Mouse (Mus musculus) embryonic facial prominence, embryonic 13.5 days (tissue): ENCODE data around the gene Gm45753. TPM values are rescaled to one million over a fixed set of nuclear protein-coding genes. Genes with fewer than 3 reads are reported as not detected.

Experiments
- ATAC-seq: fragments of 200-750 bp; cut with Nextera tagmentation; 2 replicates; pipeline ENCODE4 v1.8.0; 2017; ENCODE audit warnings: low read depth; ENCODE audit not compliant: insufficient number of reproducible peaks, insufficient read depth, low FRiP score, low TSS enrichment
- H3K27ac ChIP-seq: fragments of 300-500 bp; sonication (generic); 2 replicates; pipeline ENCODE4 v1.5.1; 2015; ENCODE audit warnings: moderate library complexity, mild to moderate bottlenecking, inconsistent platforms
- H3K27me3 ChIP-seq: fragments of 300-500 bp; sonication (generic); 2 replicates; pipeline ENCODE4 v1.6.1; 2015; ENCODE audit warnings: mild to moderate bottlenecking, inconsistent platforms
- H3K36me3 ChIP-seq: fragments of 300-500 bp; sonication (generic); 2 replicates; pipeline ENCODE4 v1.6.1; 2015; ENCODE audit warnings: mild to moderate bottlenecking, inconsistent platforms
- H3K4me1 ChIP-seq: fragments of 300-500 bp; sonication (generic); 2 replicates; pipeline ENCODE4 v1.6.1; 2015; ENCODE audit warnings: inconsistent platforms
- H3K4me2 ChIP-seq: fragments of 300-500 bp; sonication (generic); 2 replicates; pipeline ENCODE4 v1.6.1; 2015; ENCODE audit warnings: moderate library complexity, mild to moderate bottlenecking, inconsistent platforms
- H3K4me3 ChIP-seq: fragments of 300-500 bp; sonication (generic); 2 replicates; pipeline ENCODE4 v1.5.1; 2015; ENCODE audit warnings: mild to moderate bottlenecking, inconsistent platforms
- H3K9ac ChIP-seq: fragments of 300-500 bp; sonication (generic); 2 replicates; pipeline ENCODE4 v1.6.1; 2015; ENCODE audit warnings: mild to moderate bottlenecking, inconsistent platforms
- H3K9me3 ChIP-seq: fragments of 300-500 bp; sonication (generic); 2 replicates; pipeline ENCODE4 v1.6.1; 2016; ENCODE audit warnings: inconsistent platforms
- WGBS: fragments of 180-500 bp; shearing (Covaris S2); methylation state at CpG from one replicate; pipeline ENCODE4 v1.1.7; 2015; ENCODE audit warnings: mixed read lengths; 5-methylcytosine and 5-hydroxymethylcytosine counted together
- polyA plus RNA-seq: library from polyadenylated mRNA; unstranded; fragments of >200 nt; fragmentation: Nextera tagmentation; extraction: Ambion mirVana; gene quantifications from 2 replicates; pipeline ENCODE4 v1.2.1, GENCODE M21; 2015

Gene Gm45753
- polyA plus RNA-seq, 1 experiment from 2014 or later, result not detected

- Histone ChIP-seq H3K27ac (no peak overlapping the region), H3K4me1 (no peaks in the 10 kb centered on the region), H3K4me2 (no peak overlapping the region), H3K27me3 (no peaks in the 10 kb centered on the region), H3K4me3 (no peak overlapping the region), H3K9me3 (peaks cover 4% of the 10 kb centered on the region; the same call in 1 of the 2 replicates), H3K36me3 (no peaks in the 10 kb centered on the region), H3K9ac (no peak overlapping the region)
- ATAC-seq, result no peak
Measured at GRCm38 (mm10) chr8:45268485-45268884, 39.8 kb downstream of the Gm45753 start.

DNA sequence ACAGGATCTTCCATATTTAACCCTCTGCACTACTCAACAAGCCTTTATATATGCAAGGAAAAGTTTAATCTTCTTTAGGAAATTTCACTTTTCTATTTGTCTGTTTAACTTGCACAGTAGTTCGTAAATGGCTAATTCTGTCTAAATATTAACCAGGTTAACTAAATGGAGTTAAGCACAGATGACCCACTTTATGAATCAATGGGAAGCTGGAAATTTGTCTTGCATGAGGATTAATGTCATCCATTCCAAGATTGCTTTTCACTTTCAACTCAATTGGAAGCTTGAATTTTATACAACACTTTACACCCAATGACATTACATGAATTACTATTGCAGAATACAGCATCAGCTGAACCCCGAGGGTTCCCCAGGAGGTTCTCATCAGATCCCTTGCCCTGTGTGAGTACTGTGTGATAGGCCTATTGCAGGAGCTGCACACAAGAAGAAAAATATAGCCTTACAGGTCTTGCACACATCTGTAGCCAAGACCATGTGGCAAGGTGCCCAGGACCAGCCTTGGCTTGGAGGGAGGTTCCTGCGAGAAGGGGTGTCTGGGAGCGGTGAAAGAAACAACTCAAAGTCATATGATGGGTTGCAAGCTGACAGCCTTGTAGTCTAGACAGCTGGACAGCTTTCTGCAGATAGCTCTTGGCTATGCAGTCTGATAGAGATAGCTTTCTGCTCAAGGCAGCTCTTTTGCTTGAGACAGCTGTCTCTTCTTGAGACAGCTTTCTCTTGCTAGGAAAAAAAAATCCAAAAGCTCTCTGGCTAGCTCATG lies 40.5 kb downstream of the Gm45753 start:
- Histone ChIP-seq H3K4me2 (no peak overlapping the region), H3K4me1 (no peaks in the 10 kb centered on the region), H3K27me3 (no peaks in the 10 kb centered on the region), H3K4me3 (no peak overlapping the region), H3K27ac (no peak overlapping the region), H3K9me3 (peaks cover 4% of the 10 kb centered on the region; the same call in 1 of the 2 replicates), H3K9ac (no peak overlapping the region), H3K36me3 (no peaks in the 10 kb centered on the region)
- 79% methylated on average over 4 of the region's 4 CpGs for WGBS
- ATAC-seq, result no peak

DNA sequence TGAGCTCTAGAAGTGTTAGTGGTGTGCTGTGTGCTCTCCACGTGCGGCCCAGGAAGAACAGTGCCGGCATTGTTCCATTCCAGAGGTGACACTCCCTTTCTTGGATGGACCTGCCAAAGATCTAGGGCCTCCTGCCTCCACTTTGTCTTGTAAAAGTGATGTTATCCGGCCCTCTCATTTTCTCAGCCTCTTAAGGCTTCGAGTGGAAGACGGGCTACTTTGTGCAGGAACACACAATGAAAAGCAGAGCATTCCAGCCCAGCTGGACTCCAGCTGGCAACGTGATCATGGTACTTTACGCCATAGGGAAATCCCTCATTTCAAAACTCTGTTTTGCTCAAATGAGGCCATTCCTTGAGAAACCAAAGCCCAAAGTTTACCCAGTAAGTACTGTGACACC lies 41.3 kb downstream of the Gm45753 start:
- Histone ChIP-seq H3K9ac (no peak overlapping the region), H3K4me3 (no peak overlapping the region), H3K27me3 (no peaks in the 10 kb centered on the region), H3K36me3 (no peaks in the 10 kb centered on the region), H3K27ac (no peak overlapping the region), H3K9me3 (peaks cover 4% of the 10 kb centered on the region; the same call in 1 of the 2 replicates), H3K4me2 (no peak overlapping the region), H3K4me1 (no peaks in the 10 kb centered on the region)
- 52% methylated on average over 8 of the region's 8 CpGs for WGBS
- no peak for ATAC-seq

- H3K9me3 ChIP-seq, result peaks cover 4% of the 10 kb centered on the region; the same call in 1 of the 2 replicates
- no peaks in the 10 kb centered on the region for H3K4me1 ChIP-seq
- ATAC-seq, result no peak
- H3K4me3 ChIP-seq, result no peak overlapping the region
- WGBS, result 81% methylated on average over 4 of the region's 4 CpGs
- no peak overlapping the region for H3K9ac ChIP-seq
- H3K27me3 ChIP-seq, result no peaks in the 10 kb centered on the region
- H3K36me3 ChIP-seq, result no peaks in the 10 kb centered on the region
- no peak overlapping the region for H3K4me2 ChIP-seq
- H3K27ac ChIP-seq, result no peak overlapping the region
Measured at GRCm38 (mm10) chr8:45264918-45265317, 43.3 kb downstream of the Gm45753 start.

- H3K36me3 ChIP-seq, result no peaks in the 10 kb centered on the region
- no peak overlapping the region for H3K9ac ChIP-seq
- peaks cover 4% of the 10 kb centered on the region; the same call in 1 of the 2 replicates for H3K9me3 ChIP-seq
- H3K4me3 ChIP-seq, result no peak overlapping the region
- H3K4me1 ChIP-seq, result no peaks in the 10 kb centered on the region
- no peak overlapping the region for H3K27ac ChIP-seq
- no peak overlapping the region for H3K4me2 ChIP-seq
- WGBS, result 77% methylated on average over 3 of the region's 3 CpGs
- no peak for ATAC-seq
- no peaks in the 10 kb centered on the region for H3K27me3 ChIP-seq
Measured at GRCm38 (mm10) chr8:45262851-45263250, 45.4 kb downstream of the Gm45753 start.

DNA sequence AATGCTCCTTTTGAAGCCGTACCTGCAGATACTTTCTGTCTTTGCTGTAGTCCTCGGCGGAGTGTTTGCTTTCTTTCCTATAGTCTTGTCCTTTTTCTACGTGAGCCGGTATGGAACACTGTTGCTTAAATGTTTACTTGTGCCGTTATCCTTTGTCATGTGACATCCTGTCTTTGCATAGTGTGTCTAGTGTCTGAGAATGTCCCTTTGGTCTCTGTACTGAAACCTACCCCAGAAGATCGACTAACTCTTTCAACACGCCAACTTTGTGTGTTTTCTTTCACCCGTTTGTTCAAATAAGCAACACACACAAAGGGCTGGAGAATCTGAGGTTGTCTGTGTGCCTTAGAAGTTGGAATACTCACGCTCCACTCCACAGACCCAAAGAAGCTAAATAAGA lies 46.3 kb downstream of the Gm45753 start, which contains the start of gene F11:
Gene F11 (minus strand): TSS at position 112 of the 400 bp plus-strand sequence.
- no peak for ATAC-seq
- 86% methylated on average over 10 of the region's 10 CpGs for WGBS

GRCm38 (mm10) chr8:45258421-45258820 lies 49.8 kb downstream of the Gm45753 start:
- WGBS, result 85% methylated on average over 8 of the region's 8 CpGs
- no peaks in the 10 kb centered on the region for H3K27me3 ChIP-seq
- no peak overlapping the region for H3K4me3 ChIP-seq
- no peak overlapping the region for H3K4me2 ChIP-seq
- no peaks in the 10 kb centered on the region for H3K36me3 ChIP-seq
- no peak for ATAC-seq
- no peak overlapping the region for H3K9ac ChIP-seq
- H3K27ac ChIP-seq, result no peak overlapping the region
- no peaks in the 10 kb centered on the region for H3K9me3 ChIP-seq
- no peaks in the 10 kb centered on the region for H3K4me1 ChIP-seq

More for the DNA sequence above, 46.3 kb downstream of the Gm45753 start, which contains the start of gene F11:
- no peak within 1 kb of the TSS for H3K27ac ChIP-seq
- H3K4me3 ChIP-seq, result no peak within 1 kb of the TSS
- H3K4me1 ChIP-seq, result no peaks in the 10 kb centered on the region
- H3K27me3 ChIP-seq, result no peaks in the 10 kb centered on the region
- H3K36me3 ChIP-seq, result no peaks in the 10 kb centered on the region
- no peak within 1 kb of the TSS for H3K4me2 ChIP-seq
- no peak within 1 kb of the TSS for H3K9ac ChIP-seq
- H3K9me3 ChIP-seq, result peaks cover 4% of the 10 kb centered on the region; the same call in 1 of the 2 replicates

DNA sequence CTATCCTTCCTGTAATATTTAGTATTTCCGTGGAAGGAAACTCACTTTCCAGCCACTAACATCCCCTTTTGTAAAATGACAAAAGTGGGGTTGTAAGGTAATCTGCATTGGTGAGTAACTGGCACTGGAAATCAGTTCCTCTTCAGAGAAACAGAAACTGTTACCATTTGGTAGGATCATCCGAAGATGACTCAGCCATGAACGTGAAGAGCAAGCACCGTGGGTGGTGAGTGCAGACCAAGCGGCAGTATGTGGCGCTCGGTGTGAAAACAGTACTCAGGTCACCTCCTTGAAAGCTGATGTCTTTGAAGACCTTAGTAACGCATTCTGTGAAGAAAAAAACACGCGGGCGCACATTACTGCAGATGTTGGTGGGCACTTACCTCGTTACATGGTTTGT lies 53.2 kb downstream of the Gm45753 start:
- no peaks in the 10 kb centered on the region for H3K36me3 ChIP-seq
- no peak overlapping the region for H3K9ac ChIP-seq
- ATAC-seq, result no peak
- 86% methylated on average over 12 of the region's 12 CpGs for WGBS
- H3K4me2 ChIP-seq, result no peak overlapping the region
- H3K4me1 ChIP-seq, result no peaks in the 10 kb centered on the region
- no peak overlapping the region for H3K4me3 ChIP-seq
- no peaks in the 10 kb centered on the region for H3K27me3 ChIP-seq
- H3K9me3 ChIP-seq, result no peaks in the 10 kb centered on the region
- no peak overlapping the region for H3K27ac ChIP-seq

GRCm38 (mm10) chr8:45254194-45254842 lies 53.9 kb downstream of the Gm45753 start:
- H3K4me1 ChIP-seq, result no peaks in the 10 kb centered on the region
- no peaks in the 10 kb centered on the region for H3K9me3 ChIP-seq
- H3K9ac ChIP-seq, result no peak overlapping the region
- H3K4me3 ChIP-seq, result no peak overlapping the region
- no peak overlapping the region for H3K27ac ChIP-seq
- H3K27me3 ChIP-seq, result no peaks in the 10 kb centered on the region
- H3K4me2 ChIP-seq, result no peak overlapping the region
- WGBS, result 82% methylated on average over 8 of the region's 8 CpGs
- H3K36me3 ChIP-seq, result no peaks in the 10 kb centered on the region
- no peak for ATAC-seq

- H3K9me3 ChIP-seq, result no peaks in the 10 kb centered on the region
- no peak overlapping the region for H3K4me3 ChIP-seq
- no peaks in the 10 kb centered on the region for H3K36me3 ChIP-seq
- WGBS, result 94% methylated on average over 1 of the region's 1 CpGs
- H3K27me3 ChIP-seq, result no peaks in the 10 kb centered on the region
- no peaks in the 10 kb centered on the region for H3K4me1 ChIP-seq
- ATAC-seq, result no peak
- no peak overlapping the region for H3K4me2 ChIP-seq
- no peak overlapping the region for H3K9ac ChIP-seq
- H3K27ac ChIP-seq, result no peak overlapping the region
Measured at GRCm38 (mm10) chr8:45253586-45253985, 54.7 kb downstream of the Gm45753 start.

GRCm38 (mm10) chr8:45253111-45253510 lies 55.2 kb downstream of the Gm45753 start:
- no peaks in the 10 kb centered on the region for H3K36me3 ChIP-seq
- no peaks in the 10 kb centered on the region for H3K9me3 ChIP-seq
- H3K4me2 ChIP-seq, result no peak overlapping the region
- H3K9ac ChIP-seq, result no peak overlapping the region
- 55% methylated on average over 2 of the region's 2 CpGs for WGBS
- H3K4me1 ChIP-seq, result no peaks in the 10 kb centered on the region
- no peak for ATAC-seq
- no peak overlapping the region for H3K4me3 ChIP-seq
- no peak overlapping the region for H3K27ac ChIP-seq
- H3K27me3 ChIP-seq, result no peaks in the 10 kb centered on the region

DNA sequence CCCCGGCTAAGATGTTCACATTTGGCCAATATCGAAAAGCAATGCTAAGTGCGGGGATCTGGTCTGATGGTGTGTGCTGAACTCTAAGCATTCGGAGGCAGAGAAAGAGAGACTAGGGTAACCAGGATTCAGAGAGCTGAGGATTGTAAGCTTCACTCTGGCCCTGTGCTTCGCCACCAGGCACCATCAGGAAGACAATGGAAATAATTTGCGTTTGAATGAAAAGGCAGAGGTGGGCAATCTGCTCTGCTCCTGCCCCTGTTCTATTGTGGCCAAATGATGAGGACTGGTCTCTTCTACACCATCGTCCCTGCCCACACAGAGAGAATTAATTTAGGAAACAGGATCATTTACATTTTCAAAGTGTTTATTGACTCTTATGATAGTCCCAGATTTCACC lies 62.0 kb downstream of the Gm45753 start:
- 53% methylated on average over 7 of the region's 7 CpGs for WGBS
- H3K4me1 ChIP-seq, result no peaks in the 10 kb centered on the region
- H3K27ac ChIP-seq, result no peak overlapping the region
- H3K4me3 ChIP-seq, result no peak overlapping the region
- no peaks in the 10 kb centered on the region for H3K27me3 ChIP-seq
- no peak overlapping the region for H3K4me2 ChIP-seq
- H3K36me3 ChIP-seq, result no peaks in the 10 kb centered on the region
- no peak for ATAC-seq
- H3K9me3 ChIP-seq, result no peaks in the 10 kb centered on the region
- no peak overlapping the region for H3K9ac ChIP-seq
